Mouse (Mus musculus): ENCODE results near the gene Crebbp. TPM values are rescaled to one million over a fixed set of nuclear protein-coding genes. Genes with fewer than 3 reads are reported as not detected.
"Not testable (repeated sequence)": the region's sequence is repeated elsewhere in the genome, so short reads cannot be mapped to it uniquely, and the experiment has no call there.

Gene Crebbp
- 33.8 and 38.5 TPM in 2 replicates for polyA plus RNA-seq (2012; rRNA removed)

DNA sequence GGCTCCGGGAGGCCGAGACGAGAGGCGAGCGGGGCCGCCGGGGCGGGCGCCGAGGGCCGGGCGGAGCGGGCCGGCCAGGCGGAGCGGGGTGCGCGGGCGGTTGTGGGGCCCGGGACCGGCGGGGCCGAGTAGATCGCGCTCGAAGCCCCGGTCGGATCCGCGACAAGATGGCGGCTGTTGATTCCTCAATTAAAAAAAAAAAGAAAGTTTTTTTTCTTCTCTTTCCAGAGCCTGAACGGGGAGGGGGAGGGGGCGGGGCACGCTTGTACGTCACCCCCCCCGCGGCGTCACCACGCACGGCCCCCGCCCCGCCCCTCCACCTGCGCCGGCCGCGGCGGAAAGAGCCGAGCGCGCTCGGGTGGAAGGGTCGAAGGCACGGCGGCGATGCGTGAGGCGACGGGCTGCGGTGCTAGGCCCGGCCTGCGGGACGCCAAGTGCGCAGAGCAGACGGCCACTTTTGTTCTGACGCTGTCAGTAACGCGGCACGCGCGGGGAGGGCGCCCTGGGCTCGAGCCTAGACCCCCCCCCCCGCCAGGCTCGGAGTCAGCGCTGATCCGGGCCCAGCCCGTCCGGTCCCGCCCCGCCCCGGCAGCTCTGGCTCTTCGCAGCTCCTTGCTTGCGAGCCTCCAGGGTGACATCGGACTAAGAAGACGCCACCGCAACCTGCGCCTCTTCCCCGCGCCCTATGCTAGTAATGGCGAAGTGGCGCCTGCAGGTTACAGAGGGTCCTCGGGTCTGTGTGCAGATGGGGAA lies at the start of gene Crebbp:
Gene Crebbp (minus strand): TSS at position 199 of the 753 bp plus-strand sequence.
- peaks cover 7% of the 10 kb centered on the region; the same call in 1 of the 2 replicates for H3K4me1 ChIP-seq (ENCODE audit: control insufficient read depth, insufficient read depth, low read length)
- peak within 1 kb of the TSS; percentile 79 for H3K4me3 ChIP-seq (replicated peaks; ENCODE audit: insufficient read depth, low read depth, low read length)
- WGBS: under 1% methylated on average over 84 of the region's 92 CpGs
- no peaks in the 10 kb centered on the region for H3K27me3 ChIP-seq (ENCODE audit: control insufficient read depth, insufficient read depth, low read length)
- H3K27ac ChIP-seq (ENCODE audit: insufficient read depth, low read length): peak within 1 kb of the TSS; percentile 89
- DNase-seq: peak; percentile 91 to 95
- TF ChIP-seq CTCF (IDR thresholded peaks at IDR 0.05; ENCODE audit: borderline replicate concordance, insufficient read depth, low read depth, low read length): no peak
- peak; percentile 89 for TF ChIP-seq POLR2A (IDR thresholded peaks at IDR 0.05; ENCODE audit: borderline replicate concordance, insufficient read depth, low read length)

DNA sequence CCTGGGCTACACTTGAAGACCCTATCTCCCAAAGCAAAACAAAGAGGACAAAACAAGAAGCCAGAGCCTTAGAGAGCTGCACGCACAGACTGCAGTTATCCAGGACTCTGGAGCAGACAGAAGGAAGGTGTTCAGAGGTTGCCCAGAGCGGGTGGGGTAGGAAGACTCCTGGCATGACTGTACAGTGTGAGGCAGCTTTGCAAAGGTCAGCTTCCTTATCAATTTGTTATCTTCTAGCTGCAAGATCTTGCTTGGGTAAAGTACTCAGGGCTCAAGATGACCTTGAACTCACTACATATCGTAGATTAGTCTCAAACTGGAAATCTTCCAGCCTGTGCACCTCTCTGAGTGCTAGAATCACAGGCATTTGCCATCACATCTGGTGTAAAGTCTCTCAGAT lies 49.7 kb upstream of the Crebbp start:
- 89% methylated on average over 3 of the region's 3 CpGs for WGBS
- TF ChIP-seq POLR2A (IDR thresholded peaks at IDR 0.05; ENCODE audit: borderline replicate concordance, insufficient read depth, low read length) (no peak), CTCF (IDR thresholded peaks at IDR 0.05; ENCODE audit: borderline replicate concordance, insufficient read depth, low read depth, low read length) (no peak)

DNA sequence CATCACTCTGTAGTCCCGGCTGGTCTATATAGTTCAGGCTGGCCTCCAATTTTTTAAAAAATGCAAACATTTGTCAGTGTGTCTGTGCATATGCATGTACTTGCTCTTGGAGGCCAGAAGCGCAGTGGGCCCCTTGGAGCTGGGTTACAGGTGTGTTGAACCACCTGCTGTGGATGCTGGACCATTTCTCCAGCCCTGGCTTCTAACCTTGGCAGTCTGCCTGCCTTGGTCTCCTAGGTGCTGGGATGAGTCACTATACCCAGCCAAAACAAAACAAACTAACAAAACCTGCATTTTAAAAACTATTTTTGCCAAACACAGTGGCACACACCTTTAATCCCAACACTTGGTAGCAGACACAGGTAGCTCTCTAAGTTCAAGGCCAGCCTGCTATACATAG lies 43.7 kb upstream of the Crebbp start:
- Histone ChIP-seq H3K4me3 (replicated peaks; ENCODE audit: insufficient read depth, low read depth, low read length) (no peak overlapping the region), H3K4me1 (ENCODE audit: control insufficient read depth, insufficient read depth, low read length) (no peaks in the 10 kb centered on the region), H3K27ac (ENCODE audit: insufficient read depth, low read length) (no peak overlapping the region), H3K27me3 (ENCODE audit: control insufficient read depth, insufficient read depth, low read length) (no peaks in the 10 kb centered on the region)
- peak; percentile 31 to 54 for DNase-seq
- no peak for TF ChIP-seq CTCF (IDR thresholded peaks at IDR 0.05; ENCODE audit: borderline replicate concordance, insufficient read depth, low read depth, low read length)
- TF ChIP-seq POLR2A (IDR thresholded peaks at IDR 0.05; ENCODE audit: borderline replicate concordance, insufficient read depth, low read length): no peak
- WGBS: 40% methylated on average over 2 of the region's 2 CpGs

More for the DNA sequence above, 49.7 kb upstream of the Crebbp start:
- no peak overlapping the region for H3K4me3 ChIP-seq (replicated peaks; ENCODE audit: insufficient read depth, low read depth, low read length)
- DNase-seq: no peak
- H3K27me3 ChIP-seq (ENCODE audit: control insufficient read depth, insufficient read depth, low read length): no peaks in the 10 kb centered on the region
- no peak overlapping the region for H3K27ac ChIP-seq (ENCODE audit: insufficient read depth, low read length)
- H3K4me1 ChIP-seq (ENCODE audit: control insufficient read depth, insufficient read depth, low read length): no peaks in the 10 kb centered on the region

DNA sequence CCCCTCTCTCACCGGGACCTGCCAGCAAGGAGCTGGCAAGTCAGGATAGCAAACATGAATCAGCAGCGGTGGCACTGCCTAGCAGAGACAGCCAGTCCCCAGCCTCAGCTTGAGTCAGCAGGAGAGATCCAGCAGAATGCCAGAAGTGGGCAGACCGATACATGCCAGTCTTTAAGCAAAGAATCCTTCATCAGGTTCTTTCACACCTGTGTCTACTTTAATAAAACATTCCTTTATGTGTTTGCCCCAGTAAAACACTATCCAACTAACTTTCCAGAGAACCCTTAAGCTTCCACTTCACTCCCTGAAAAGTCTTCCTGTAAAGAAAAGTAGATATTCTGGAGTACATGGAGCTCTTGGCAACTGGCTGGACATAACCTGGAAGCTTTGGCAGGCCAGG lies 35.0 kb upstream of the Crebbp start:
- 85% methylated on average over 3 of the region's 3 CpGs for WGBS
- DNase-seq: no peak
- no peak overlapping the region for H3K27ac ChIP-seq (ENCODE audit: insufficient read depth, low read length)
- TF ChIP-seq CTCF (IDR thresholded peaks at IDR 0.05; ENCODE audit: borderline replicate concordance, insufficient read depth, low read depth, low read length) (no peak), POLR2A (IDR thresholded peaks at IDR 0.05; ENCODE audit: borderline replicate concordance, insufficient read depth, low read length) (no peak)
- H3K4me3 ChIP-seq (replicated peaks; ENCODE audit: insufficient read depth, low read depth, low read length): no peak overlapping the region
- no peaks in the 10 kb centered on the region for H3K4me1 ChIP-seq (ENCODE audit: control insufficient read depth, insufficient read depth, low read length)
- H3K27me3 ChIP-seq (ENCODE audit: control insufficient read depth, insufficient read depth, low read length): no peaks in the 10 kb centered on the region

GRCm38 (mm10) chr16:4245241-4245640 lies 31.4 kb upstream of the Crebbp start:
- H3K4me3 ChIP-seq (replicated peaks; ENCODE audit: insufficient read depth, low read depth, low read length); H3K27me3 ChIP-seq (ENCODE audit: control insufficient read depth, insufficient read depth, low read length); H3K27ac ChIP-seq (ENCODE audit: insufficient read depth, low read length); H3K4me1 ChIP-seq (ENCODE audit: control insufficient read depth, insufficient read depth, low read length); DNase-seq: not testable (repeated sequence)
- 89% methylated on average over 1 of the region's 1 CpGs for WGBS

DNA sequence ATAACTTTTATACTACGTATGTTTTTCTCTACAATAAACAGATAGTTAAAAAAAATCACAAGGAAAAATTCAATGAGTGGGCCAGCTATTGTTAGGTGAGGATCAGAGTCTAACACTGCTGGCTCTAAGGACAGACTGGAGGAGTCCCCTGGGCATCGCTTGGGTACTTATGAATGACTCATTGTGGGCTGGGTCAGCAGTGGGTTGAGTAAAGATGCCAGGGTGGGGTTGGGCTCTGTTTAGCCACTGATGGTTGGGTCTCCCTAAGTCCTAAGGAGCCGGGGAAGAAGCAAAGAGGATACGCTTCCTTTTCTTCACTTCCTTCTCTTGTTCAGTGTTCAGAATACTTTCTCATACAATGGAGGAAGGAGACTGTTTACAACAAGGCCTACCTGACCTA lies 22.3 kb upstream of the Crebbp start:
- H3K4me3 ChIP-seq (replicated peaks; ENCODE audit: insufficient read depth, low read depth, low read length): no peak overlapping the region
- DNase-seq: no peak
- H3K4me1 ChIP-seq (ENCODE audit: control insufficient read depth, insufficient read depth, low read length): no peaks in the 10 kb centered on the region
- no peak for TF ChIP-seq CTCF (IDR thresholded peaks at IDR 0.05; ENCODE audit: borderline replicate concordance, insufficient read depth, low read depth, low read length)
- no peak for TF ChIP-seq POLR2A (IDR thresholded peaks at IDR 0.05; ENCODE audit: borderline replicate concordance, insufficient read depth, low read length)
- H3K27me3 ChIP-seq (ENCODE audit: control insufficient read depth, insufficient read depth, low read length): no peaks in the 10 kb centered on the region
- no peak overlapping the region for H3K27ac ChIP-seq (ENCODE audit: insufficient read depth, low read length)
- 78% methylated on average over 4 of the region's 4 CpGs for WGBS

GRCm38 (mm10) chr16:4235587-4235986 lies 21.8 kb upstream of the Crebbp start:
- no peaks in the 10 kb centered on the region for H3K4me1 ChIP-seq (ENCODE audit: control insufficient read depth, insufficient read depth, low read length)
- H3K27me3 ChIP-seq (ENCODE audit: control insufficient read depth, insufficient read depth, low read length): no peaks in the 10 kb centered on the region
- H3K4me3 ChIP-seq (replicated peaks; ENCODE audit: insufficient read depth, low read depth, low read length): no peak overlapping the region
- DNase-seq: no peak
- TF ChIP-seq POLR2A (IDR thresholded peaks at IDR 0.05; ENCODE audit: borderline replicate concordance, insufficient read depth, low read length): no peak
- TF ChIP-seq CTCF (IDR thresholded peaks at IDR 0.05; ENCODE audit: borderline replicate concordance, insufficient read depth, low read depth, low read length): no peak
- no peak overlapping the region for H3K27ac ChIP-seq (ENCODE audit: insufficient read depth, low read length)

DNA sequence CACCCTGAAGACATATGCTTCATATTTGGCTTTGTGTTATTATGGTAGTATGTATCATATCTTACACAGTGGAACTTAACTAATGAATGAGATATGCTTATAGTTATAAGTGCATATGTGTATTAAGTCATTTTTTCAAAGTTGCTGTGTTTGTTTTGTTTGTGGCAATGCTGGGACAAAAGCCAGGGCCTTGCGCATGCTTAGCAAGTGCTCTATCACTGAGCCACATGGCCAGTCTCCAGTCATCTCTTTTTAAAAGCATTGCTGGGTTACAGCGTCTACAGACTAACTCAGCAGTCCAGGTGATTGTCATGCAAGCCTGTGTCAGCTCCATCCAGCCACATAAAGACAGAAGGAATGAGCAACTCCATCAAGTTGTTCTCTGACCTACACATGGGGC lies 12.0 kb upstream of the Crebbp start:
- Histone ChIP-seq H3K4me1 (ENCODE audit: control insufficient read depth, insufficient read depth, low read length) (no peaks in the 10 kb centered on the region), H3K27me3 (ENCODE audit: control insufficient read depth, insufficient read depth, low read length) (no peaks in the 10 kb centered on the region), H3K27ac (ENCODE audit: insufficient read depth, low read length) (no peak overlapping the region), H3K4me3 (replicated peaks; ENCODE audit: insufficient read depth, low read depth, low read length) (no peak overlapping the region)
- DNase-seq: no peak
- 91% methylated on average over 2 of the region's 2 CpGs for WGBS
- no peak for TF ChIP-seq POLR2A (IDR thresholded peaks at IDR 0.05; ENCODE audit: borderline replicate concordance, insufficient read depth, low read length)
- TF ChIP-seq CTCF (IDR thresholded peaks at IDR 0.05; ENCODE audit: borderline replicate concordance, insufficient read depth, low read depth, low read length): no peak

Data from cerebellum, adult 2 months (tissue).